Mouse (Mus musculus) liver, embryonic 14.5 days (tissue): ENCODE results near the gene Armh1. TPM values are rescaled to one million over a fixed set of nuclear protein-coding genes. Genes with fewer than 3 reads are reported as not detected.

ENCODE experiments used
- ATAC-seq: fragments of 200-750 bp; cut with Nextera tagmentation; 2 replicates; pipeline ENCODE4 v1.8.0; 2017; ENCODE audit warnings: moderate number of reproducible peaks, mild to moderate bottlenecking, moderate library complexity; ENCODE audit not compliant: insufficient read depth
- DNase-seq, 3 experiments: peaks; one replicate each; pipeline ENCODE4 v3.0.0-alpha.2; 2012 to 2013; ENCODE audit warnings: low read depth in 3 of 3, low spot score in 3 of 3
- H3K27ac ChIP-seq: fragments of 300-500 bp; sonication (generic); 2 replicates; pipeline ENCODE4 v1.5.1; 2014; ENCODE audit warnings: moderate library complexity, mild to moderate bottlenecking, control low read depth, inconsistent platforms
- H3K27me3 ChIP-seq: fragments of 300-500 bp; sonication (generic); 2 replicates; pipeline ENCODE4 v1.6.1; 2014; ENCODE audit warnings: mild to moderate bottlenecking, low read length, moderate library complexity; ENCODE audit not compliant: control insufficient read depth, insufficient read depth
- H3K36me3 ChIP-seq: fragments of 300-500 bp; sonication (generic); replicated peaks from 2 replicates; pipeline ENCODE4 v1.6.1; 2014; ENCODE audit warnings: low read depth; ENCODE audit not compliant: control insufficient read depth, insufficient read depth
- H3K4me1 ChIP-seq, 2 experiments: fragments of 200-500 bp in 1 of 2; fragments of 300-500 bp in 1 of 2; sonication (generic) in 1 of 2; replicated peaks; 2 replicates each; pipeline ENCODE4 v1.6.1; 2012 to 2014; ENCODE audit warnings: antibody characterized with exemption in 1 of 2, inconsistent platforms in 1 of 2, low read length in 1 of 2; ENCODE audit not compliant: control insufficient read depth in 2 of 2, insufficient read depth in 2 of 2
- H3K4me2 ChIP-seq: fragments of 300-500 bp; sonication (generic); 2 replicates; pipeline ENCODE4 v1.6.1; 2014; ENCODE audit warnings: low read depth, mild to moderate bottlenecking, control low read depth, moderate library complexity
- H3K4me3 ChIP-seq, 2 experiments: fragments of 200-500 bp in 1 of 2; fragments of 300-500 bp in 1 of 2; sonication (generic) in 1 of 2; 2 replicates each; pipeline ENCODE4 v1.5.1; 2012 to 2014; ENCODE audit warnings: low read depth in 2 of 2, low read length in 2 of 2, mild to moderate bottlenecking in 2 of 2, control low read depth in 1 of 2, inconsistent platforms in 1 of 2, moderate library complexity in 1 of 2; ENCODE audit not compliant: insufficient read depth in 1 of 2
- H3K9ac ChIP-seq: fragments of 300-500 bp; sonication (generic); replicated peaks from 2 replicates; pipeline ENCODE4 v1.6.1; 2014; ENCODE audit warnings: mild to moderate bottlenecking, control low read depth, moderate library complexity
- H3K9me3 ChIP-seq: fragments of 300-500 bp; sonication (generic); 2 replicates; pipeline ENCODE4 v1.6.1; 2016; ENCODE audit warnings: low read length, mixed read lengths; ENCODE audit not compliant: control insufficient read depth
- CTCF ChIP-seq: IDR thresholded peaks from 2 replicates; pipeline ENCODE4 v1.5.1; 2016; ENCODE audit warnings: antibody characterized with exemption, low read depth, control low read depth
- EP300 ChIP-seq: IDR thresholded peaks from 2 replicates; pipeline ENCODE4 v1.6.1; 2016; ENCODE audit warnings: antibody characterized with exemption, low read depth
- WGBS: fragments of 180-500 bp; shearing (Covaris S2); extraction: QIAGEN DNeasy Blood & Tissue Kit; methylation state at CpG from one replicate; pipeline ENCODE4 v1.1.7; 2014; ENCODE audit not compliant: insufficient replicate concordance; 5-methylcytosine and 5-hydroxymethylcytosine counted together
- polyA plus RNA-seq, 2 experiments: library from polyadenylated mRNA; depleted of rRNA in 1 of 2; stranded (reverse) in 1 of 2; unstranded in 1 of 2; fragments of >200 nt; fragmentation: Nextera tagmentation in 1 of 2; extraction: Ambion mirVana in 1 of 2; gene quantifications; 2 replicates each; pipeline versions ENCODE4 v1.2.1 to v1.2.3; 2012 to 2014

Armh1 gene
- 0.08 TPM in 1 of 2 replicates, not detected in the other for polyA plus RNA-seq (2012; rRNA removed)
- polyA plus RNA-seq (2014; fragmentation: Nextera tagmentation; extraction: Ambion mirVana) = not detected in 2 replicates

- no peaks in the 10 kb centered on the region for H3K27me3 ChIP-seq
- peak within 1 kb of the TSS; percentile 61 to 83 for H3K4me3 ChIP-seq
- H3K9me3 ChIP-seq = no peaks in the 10 kb centered on the region
- DNase-seq = peak; percentile 91 to 94 (median 93)
- peak; percentile 100 for ATAC-seq
- H3K36me3 ChIP-seq = no peaks in the 10 kb centered on the region
- under 1% methylated on average over 40 of the region's 43 CpGs for WGBS
- TF ChIP-seq CTCF = no peak
- TF ChIP-seq EP300 = no peak
- H3K27ac ChIP-seq = no peak within 1 kb of the TSS; the same call in 1 of the 2 replicates
- H3K9ac ChIP-seq = peak within 1 kb of the TSS; percentile 58
- H3K4me2 ChIP-seq = peak within 1 kb of the TSS; percentile 78
- H3K4me1 ChIP-seq = peaks cover 8 to 11% of the 10 kb centered on the region in 2 experiments
These were observed at the start of gene Armh1, which contains the start of gene Tmem53 for GRCm38 (mm10) chr4:117251801-117252316. Armh1 (minus strand) TSS chr4:117252125. Tmem53 (plus strand) TSS chr4:117251951.

- ATAC-seq = no peak
- no peak overlapping the region for H3K4me3 ChIP-seq
- H3K9ac ChIP-seq = no peak overlapping the region
- H3K27ac ChIP-seq = no peak overlapping the region
- H3K4me1 ChIP-seq = no peaks in the 10 kb centered on the region
- H3K27me3 ChIP-seq = peaks cover 35% of the 10 kb centered on the region
- no peak for DNase-seq
- no peaks in the 10 kb centered on the region for H3K9me3 ChIP-seq
- WGBS = 71% methylated on average over 10 of the region's 10 CpGs
- H3K4me2 ChIP-seq = no peak overlapping the region
- no peaks in the 10 kb centered on the region for H3K36me3 ChIP-seq
- TF ChIP-seq CTCF = no peak
- TF ChIP-seq EP300 = no peak
These were observed 48.0 kb upstream of the Armh1 start for GRCm38 (mm10) chr4:117299921-117300320.

- no peak overlapping the region for H3K9ac ChIP-seq
- DNase-seq = no peak
- no peak overlapping the region for H3K4me3 ChIP-seq
- H3K4me1 ChIP-seq = no peaks in the 10 kb centered on the region
- ATAC-seq = no peak
- H3K36me3 ChIP-seq = no peaks in the 10 kb centered on the region
- H3K27me3 ChIP-seq = peaks cover 14% of the 10 kb centered on the region
- H3K9me3 ChIP-seq = no peaks in the 10 kb centered on the region
- H3K4me2 ChIP-seq = no peak overlapping the region
- TF ChIP-seq EP300 (no peak), CTCF (no peak)
- 67% methylated on average over 9 of the region's 9 CpGs for WGBS
- H3K27ac ChIP-seq = no peak overlapping the region
These were observed 45.9 kb upstream of the Armh1 start for GRCm38 (mm10) chr4:117297819-117298218.

GRCm38 (mm10) chr4:117296849-117297593 lies 45.1 kb upstream of the Armh1 start:
- H3K9me3 ChIP-seq = no peaks in the 10 kb centered on the region
- TF ChIP-seq CTCF (no peak), EP300 (no peak)
- peaks cover 6% of the 10 kb centered on the region for H3K27me3 ChIP-seq
- ATAC-seq (no peak), DNase-seq (no peak)
- 80% methylated on average over 19 of the region's 19 CpGs for WGBS
- no peak overlapping the region for H3K27ac ChIP-seq
- no peak overlapping the region for H3K4me3 ChIP-seq
- H3K9ac ChIP-seq = no peak overlapping the region
- H3K4me2 ChIP-seq = no peak overlapping the region
- no peaks in the 10 kb centered on the region for H3K36me3 ChIP-seq
- H3K4me1 ChIP-seq = no peaks in the 10 kb centered on the region

- H3K4me3 ChIP-seq = no peak overlapping the region
- no peak overlapping the region for H3K4me2 ChIP-seq
- DNase-seq (no peak), ATAC-seq (no peak)
- no peak overlapping the region for H3K27ac ChIP-seq
- H3K9ac ChIP-seq = no peak overlapping the region
- peaks cover 8% of the 10 kb centered on the region for H3K36me3 ChIP-seq
- H3K4me1 ChIP-seq = peaks cover 6 to 16% of the 10 kb centered on the region in 2 experiments; a peak in 3 of 4 replicates
- TF ChIP-seq CTCF (no peak), EP300 (no peak)
- 53% methylated on average over 2 of the region's 2 CpGs for WGBS
- H3K27me3 ChIP-seq = no peaks in the 10 kb centered on the region
- H3K9me3 ChIP-seq = no peaks in the 10 kb centered on the region
These were observed 39.8 kb upstream of the Armh1 start for GRCm38 (mm10) chr4:117291696-117292095.
